Comparison of ENCODE assay signal across 22 mouse cellular contexts in the genomic region with DNA sequence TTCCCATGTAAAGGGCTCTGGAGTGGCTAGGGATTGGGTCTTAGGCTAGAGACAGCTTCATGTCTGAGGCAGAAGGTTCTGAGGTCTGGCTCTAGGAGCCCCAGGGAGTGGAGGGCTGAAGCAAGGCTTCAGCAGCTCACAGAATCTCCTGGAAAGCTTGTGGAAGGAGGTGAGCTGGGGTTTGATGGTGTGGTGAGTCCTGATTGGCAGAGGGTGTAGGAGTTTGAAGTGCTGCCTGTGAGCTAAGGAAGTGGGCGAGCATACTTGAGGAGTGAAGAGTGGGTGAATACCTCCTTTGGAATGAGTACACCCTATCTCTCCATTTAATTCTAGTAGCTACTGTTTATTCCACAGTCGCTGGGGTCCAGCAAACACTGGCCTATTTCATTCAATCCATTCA. TPM values are rescaled to one million over a fixed set of nuclear protein-coding genes. Genes with fewer than 3 reads are reported as not detected.
DNase-seq lines count a peak whose midpoint lies in the region; ATAC-seq and TF ChIP-seq lines count a peak whose summit lies in the region.
"Had no signal": no experiment of that assay in that cellular context is flagged by ENCODE, and none has a peak within 500 bp of the region (broad histone marks: within the 10 kb centered on the region; RNA-seq: fewer than 3 reads in every experiment).

No protein-coding gene starts in this region.

- H3K4me3 ChIP-seq in gastrocnemius, adult 2 months: no peak overlapping the region
- H3K4me3 ChIP-seq in macrophage (ENCODE audit: inconsistent target): no peak overlapping the region
- H3K4me3 ChIP-seq: embryonic facial prominence, embryonic 13.5 days; forebrain, embryonic 12.5 days; heart, adult 2 months; heart, embryonic 15.5 days; hindbrain, embryonic 13.5 days had no signal

- intact Hi-C loops in gastrocnemius, adult 2 months (cut with DNase I): no loop called here
- intact Hi-C loops in left cerebral cortex, postnatal 36 days (cut with DNase I): no loop called here

- no peak overlapping the region for H3K27ac ChIP-seq in gastrocnemius, adult 2 months
- peak overlapping the region; percentile 22; the same call in 1 of the 2 replicates for H3K27ac ChIP-seq in macrophage
- H3K27ac ChIP-seq: embryonic facial prominence, embryonic 13.5 days; forebrain, embryonic 12.5 days; heart, adult 2 months; heart, embryonic 15.5 days; hindbrain, embryonic 13.5 days; hindbrain, postnatal 0 days had no signal

- no peak for TF ChIP-seq CTCF in gastrocnemius, adult 2 months (IDR thresholded peaks at IDR 0.05)

- ATAC-seq in granulocyte monocyte progenitor cell, adult 5-6 weeks (replicated peaks; ENCODE audit: poor library complexity, severe bottlenecking): no peak
- ATAC-seq: activated CD4-positive, CD25-positive, alpha-beta regulatory T cell, adult 4 months; forebrain, embryonic 16.5 days; hindbrain, postnatal 0 days; Patski had no signal

- WGBS in macrophage (ENCODE audit: missing documents): 73% methylated on average over 2 of the region's 2 CpGs

- DNase-seq in gastrocnemius, adult 2 months: peak; percentile 2
- no peak for DNase-seq in gastrocnemius, postnatal 10 days
- peak; percentile 31 for DNase-seq in left cerebral cortex, postnatal 36 days (ENCODE audit: low spot score in 2 of 2)
- DNase-seq in left cerebral cortex, adult 11 months (ENCODE audit: low spot score): no peak
- DNase-seq in brain, adult 2 months (ENCODE audit: low read depth, low spot score): peak; percentile 77
- DNase-seq: adrenal gland, postnatal 14 days; cerebellum, adult 8-10 months; cerebellum, postnatal 14 days; gastrocnemius, postnatal 25 days; heart, adult 2 months had no signal

- no peaks in the 10 kb centered on the region for H3K79me2 ChIP-seq in macrophage (ENCODE audit: inconsistent target)

- no peaks in the 10 kb centered on the region for H3K36me3 ChIP-seq in macrophage (ENCODE audit: inconsistent target)
- H3K36me3 ChIP-seq: embryonic facial prominence, embryonic 13.5 days; forebrain, embryonic 12.5 days; heart, embryonic 15.5 days; hindbrain, embryonic 13.5 days had no signal

RNA-seq across cellular contexts. Expression of a gene that starts 26.6 kb away (rescaled TPM):
- under 1 TPM in 1 of 2 experiments, not detected in 1; 0.08 TPM for total RNA-seq in gastrocnemius, adult 2 months (2021)
- total RNA-seq in gastrocnemius, postnatal 10 days (2021): under 1 TPM in 1 of 2 experiments, not detected in 1; 0.20 TPM
- under 1 TPM; 0.37 to 0.43 TPM for total RNA-seq in left cerebral cortex, postnatal 36 days (2021)
- total RNA-seq in macrophage (2018; cell fraction: chromatin; rRNA removed): 1 to 10 TPM in 8 of 26 experiments, under 1 TPM in 9, not detected in 9; 0.44 to 2.5 (median 0.80) TPM
- total RNA-seq in macrophage (2018; cell fraction: cytosol; rRNA removed): 1 to 10 TPM in 13 of 26 experiments, under 1 TPM in 13; 0.23 to 1.8 (median 0.79) TPM
- 1 to 10 TPM in 7 of 26 experiments, under 1 TPM in 11, not detected in 8; 0.21 to 1.7 (median 0.83) TPM for total RNA-seq in macrophage (2018; cell fraction: nucleus; rRNA removed)
- 0.23 to 0.42 TPM (median 0.27 TPM) in 3 replicates for polyA plus RNA-seq in macrophage (2018)
- total RNA-seq in granulocyte monocyte progenitor cell, adult 5-6 weeks (2014; fragmentation: Nextera tagmentation): not detected in 2 replicates
- not detected in 2 replicates for total RNA-seq in granulocyte monocyte progenitor cell, adult 5-6 weeks (2017)
- total RNA-seq: adrenal gland, postnatal 14 days; common myeloid progenitor, adult 5-6 weeks; hematopoietic stem cell, adult 5-6 weeks had no signal

RNA-seq across cellular contexts. Expression of a gene that starts 44.0 kb away (rescaled TPM):
- 1 to 10 TPM; 5.8 to 6.4 TPM for total RNA-seq in gastrocnemius, adult 2 months (2021)
- total RNA-seq in gastrocnemius, postnatal 10 days (2021): 1 to 10 TPM; 7.5 to 8.9 TPM
- total RNA-seq in left cerebral cortex, postnatal 36 days (2021): 10 to 100 TPM; 34.3 to 40.5 TPM
- total RNA-seq in macrophage (2018; cell fraction: chromatin; rRNA removed): 10 to 100 TPM in 12 of 26 experiments, 1 to 10 TPM in 14; 3.9 to 31.3 (median 9.4) TPM
- 10 to 100 TPM; 18.0 to 86.1 (median 49.5) TPM for total RNA-seq in macrophage (2018; cell fraction: cytosol; rRNA removed)
- 10 to 100 TPM; 21.9 to 89.8 (median 47.1) TPM for total RNA-seq in macrophage (2018; cell fraction: nucleus; rRNA removed)
- polyA plus RNA-seq in macrophage (2018): 29.5 to 46.7 TPM (median 43.8 TPM) in 3 replicates
- total RNA-seq in granulocyte monocyte progenitor cell, adult 5-6 weeks (2014; fragmentation: Nextera tagmentation): 4.5 and 4.6 TPM in 2 replicates
- total RNA-seq in granulocyte monocyte progenitor cell, adult 5-6 weeks (2017): 4.7 and 8.7 TPM in 2 replicates

Comparison
In these comparisons a context has a peak if more than half of its experiments do, and no peak if none do; other contexts are left out.
1. DNase-seq: peak in gastrocnemius, adult 2 months (single experiment), left cerebral cortex, postnatal 36 days (2 of 2) and brain, adult 2 months (single experiment); none in gastrocnemius, postnatal 10 days (single experiment) and left cerebral cortex, adult 11 months (single experiment).